Comparison of ENCODE assay signal across 9 mouse cellular contexts in the genomic region with DNA sequence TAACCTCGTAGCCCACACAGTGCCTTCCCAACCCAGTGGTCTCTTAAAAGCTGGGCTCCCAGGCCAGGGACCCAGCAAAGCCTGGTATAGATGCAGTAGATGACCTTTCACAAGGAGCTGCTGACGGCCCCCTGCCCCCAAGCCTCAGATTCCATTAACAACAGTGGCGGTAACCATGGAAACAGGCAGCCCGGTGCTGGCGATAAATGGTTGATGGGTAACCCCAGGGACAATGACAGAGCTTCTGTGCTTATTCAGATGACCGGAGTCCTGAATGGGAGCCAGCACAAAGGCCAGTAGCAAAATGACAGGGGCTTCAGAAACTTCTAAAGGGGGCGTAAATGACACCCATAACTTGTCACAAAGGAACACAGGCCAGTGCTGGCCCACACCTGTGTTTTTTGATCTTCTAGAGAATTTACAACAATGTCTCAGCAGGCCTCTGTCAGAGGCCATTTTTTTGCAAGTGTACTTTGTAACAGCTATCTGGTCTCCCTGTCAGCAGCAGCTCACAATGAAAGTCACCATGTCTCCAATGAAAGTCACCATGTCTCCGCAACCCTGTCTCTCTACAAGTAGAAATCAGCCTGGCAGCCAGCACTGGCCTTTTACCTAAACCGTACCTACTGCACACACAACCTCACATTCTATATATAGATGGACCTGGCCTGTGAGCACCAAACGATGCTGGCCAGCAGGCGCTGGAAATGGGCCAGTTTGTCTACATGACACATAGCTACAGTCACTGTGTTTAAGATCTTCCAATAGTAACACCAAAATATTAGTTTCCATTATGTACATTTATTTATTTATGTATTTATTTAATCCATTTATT. TPM values are rescaled to one million over a fixed set of nuclear protein-coding genes. Genes with fewer than 3 reads are reported as not detected.
A peak's percentile ranks its signal among the peaks of the same experiment; 100 is the strongest.
DNase-seq lines count a peak whose midpoint lies in the region; ATAC-seq and TF ChIP-seq lines count a peak whose summit lies in the region.
"Had no signal": no experiment of that assay in that cellular context is flagged by ENCODE, and none has a peak within 500 bp of the region (broad histone marks: within the 10 kb centered on the region; RNA-seq: fewer than 3 reads in every experiment).

No protein-coding gene starts in this region.

- H3K4me3 ChIP-seq in gastrocnemius, adult 2 months = no peak overlapping the region
- no peak overlapping the region for H3K4me3 ChIP-seq in embryonic facial prominence, embryonic 11.5 days (ENCODE audit: low read depth, low read length)
- H3K4me3 ChIP-seq in neural tube, embryonic 12.5 days = no peak overlapping the region

- peak; percentile 81 for DNase-seq in gastrocnemius, adult 2 months
- no peak for DNase-seq in gastrocnemius, postnatal 4 days (ENCODE audit: low spot score in 2 of 2)
- DNase-seq in embryonic facial prominence, embryonic 11.5 days (ENCODE audit: low spot score) = peak; percentile 67
- peak; percentile 71 to 73 for DNase-seq in heart, postnatal 10 days
- DNase-seq in lung, postnatal 25 days (ENCODE audit: low spot score) = no peak
- no peak for DNase-seq in layer of hippocampus, adult 11-12 months (ENCODE audit: low spot score)
- no peak for DNase-seq in ovary, postnatal 36 days (ENCODE audit: low spot score)

- H3K4me1 ChIP-seq in embryonic facial prominence, embryonic 11.5 days (ENCODE audit: control insufficient read depth, insufficient read depth, low read length) = no peaks in the 10 kb centered on the region
- peaks cover 26% of the 10 kb centered on the region for H3K4me1 ChIP-seq in neural tube, embryonic 12.5 days

- peak overlapping the region; percentile 53 for H3K27ac ChIP-seq in gastrocnemius, adult 2 months
- no peak overlapping the region for H3K27ac ChIP-seq in embryonic facial prominence, embryonic 11.5 days (replicated peaks; ENCODE audit: low read depth, low read length)
- H3K27ac ChIP-seq in neural tube, embryonic 12.5 days = peak overlapping the region; percentile 48; the same call in 1 of the 2 replicates

- no peaks in the 10 kb centered on the region for H3K36me3 ChIP-seq in embryonic facial prominence, embryonic 11.5 days (replicated peaks; ENCODE audit: control insufficient read depth, insufficient read depth, low read depth, low read length)
- no peaks in the 10 kb centered on the region for H3K36me3 ChIP-seq in neural tube, embryonic 12.5 days

- intact Hi-C loops in gastrocnemius, adult 2 months (cut with DNase I) = no loop called here
- intact Hi-C loops in heart, postnatal 10 days (cut with DNase I) = no loop called here

- WGBS in embryonic facial prominence, embryonic 11.5 days = 25% methylated on average over 11 of the region's 11 CpGs
- 7% methylated on average over 11 of the region's 11 CpGs for WGBS in neural tube, embryonic 12.5 days

- no peak overlapping the region for H3K9ac ChIP-seq in embryonic facial prominence, embryonic 11.5 days (replicated peaks; ENCODE audit: low read length)
- H3K9ac ChIP-seq in neural tube, embryonic 12.5 days = no peak overlapping the region

- H3K9me3 ChIP-seq in embryonic facial prominence, embryonic 11.5 days (replicated peaks; ENCODE audit: control insufficient read depth, low read length) = no peaks in the 10 kb centered on the region
- no peaks in the 10 kb centered on the region for H3K9me3 ChIP-seq in neural tube, embryonic 12.5 days

- H3K27me3 ChIP-seq in embryonic facial prominence, embryonic 11.5 days (ENCODE audit: control insufficient read depth, insufficient read depth, low read length) = no peaks in the 10 kb centered on the region
- 0 out of 2 replicates have a peak, but pooled peaks cover 4% of the 10 kb centered on the region for H3K27me3 ChIP-seq in neural tube, embryonic 12.5 days (replicated peaks)

- H3K4me2 ChIP-seq in embryonic facial prominence, embryonic 11.5 days (ENCODE audit: low read depth, low read length) = no peak overlapping the region
- H3K4me2 ChIP-seq in neural tube, embryonic 12.5 days (replicated peaks) = peak overlapping the region; percentile 23

- 0 out of 2 replicates have a peak, but pooled peaks have one; percentile 45 for ATAC-seq in embryonic facial prominence, embryonic 11.5 days (replicated peaks; ENCODE audit: insufficient number of reproducible peaks, low FRiP score, low TSS enrichment, low read depth)
- ATAC-seq in neural tube, embryonic 12.5 days (ENCODE audit: low FRiP score, low read depth) = peak; percentile 71
- ATAC-seq: intestine, embryonic 16.5 days had no signal

- TF ChIP-seq CTCF in gastrocnemius, adult 2 months (IDR thresholded peaks at IDR 0.05) = peak; percentile 9; the same call in 1 of the 2 replicates

RNA-seq across cellular contexts. Expression of a gene that starts 27.7 kb away (rescaled TPM):
- under 1 TPM; 0.13 to 0.28 TPM for total RNA-seq in gastrocnemius, adult 2 months (2021)
- 1 to 10 TPM; 1.6 to 1.7 TPM for total RNA-seq in gastrocnemius, postnatal 4 days (2021)
- 2.0 and 2.1 TPM in 2 replicates for polyA plus RNA-seq in embryonic facial prominence, embryonic 11.5 days (2014; fragmentation: Nextera tagmentation; extraction: Ambion mirVana)
- total RNA-seq in heart, postnatal 10 days (2021) = 10 to 100 TPM; 15.1 to 17.1 TPM
- polyA plus RNA-seq in neural tube, embryonic 12.5 days (2016; fragmentation: Nextera tagmentation; extraction: Ambion mirVana) = 3.6 TPM in 2 replicates

RNA-seq across cellular contexts. Expression of a gene that starts 51.6 kb away (rescaled TPM):
- total RNA-seq in gastrocnemius, adult 2 months (2021) = 10 to 100 TPM in 1 of 2 experiments, 1 to 10 TPM in 1; 5.8 to 11.4 TPM
- 10 to 100 TPM; 11.0 to 12.3 TPM for total RNA-seq in gastrocnemius, postnatal 4 days (2021)
- polyA plus RNA-seq in embryonic facial prominence, embryonic 11.5 days (2014; fragmentation: Nextera tagmentation; extraction: Ambion mirVana) = 6.3 and 6.9 TPM in 2 replicates
- total RNA-seq in heart, postnatal 10 days (2021) = 10 to 100 TPM; 37.2 to 42.1 TPM
- 29.9 and 33.3 TPM in 2 replicates for polyA plus RNA-seq in neural tube, embryonic 12.5 days (2016; fragmentation: Nextera tagmentation; extraction: Ambion mirVana)

Comparison
In these comparisons a context has a peak if more than half of its experiments do, and no peak if none do; other contexts are left out.
1. DNase-seq: peak in gastrocnemius, adult 2 months (single experiment), embryonic facial prominence, embryonic 11.5 days (single experiment) and heart, postnatal 10 days (2 of 2); none in gastrocnemius, postnatal 4 days (0 of 2), lung, postnatal 25 days (single experiment), layer of hippocampus, adult 11-12 months (single experiment) and ovary, postnatal 36 days (single experiment).
2. RNA of a gene that starts 27.7 kb away (total RNA-seq): 15.1 to 17.1 TPM in heart, postnatal 10 days; 1.6 to 1.7 TPM in gastrocnemius, postnatal 4 days and 0.13 to 0.28 TPM in gastrocnemius, adult 2 months; every median in the first group is over 4 times any median in the second.